Mouse (Mus musculus): ENCODE data around the gene Bri3. TPM values are rescaled to one million over a fixed set of nuclear protein-coding genes. Genes with fewer than 3 reads are reported as not detected.

The Bri3 gene
- polyA plus RNA-seq (2021), result 136 TPM

DNA sequence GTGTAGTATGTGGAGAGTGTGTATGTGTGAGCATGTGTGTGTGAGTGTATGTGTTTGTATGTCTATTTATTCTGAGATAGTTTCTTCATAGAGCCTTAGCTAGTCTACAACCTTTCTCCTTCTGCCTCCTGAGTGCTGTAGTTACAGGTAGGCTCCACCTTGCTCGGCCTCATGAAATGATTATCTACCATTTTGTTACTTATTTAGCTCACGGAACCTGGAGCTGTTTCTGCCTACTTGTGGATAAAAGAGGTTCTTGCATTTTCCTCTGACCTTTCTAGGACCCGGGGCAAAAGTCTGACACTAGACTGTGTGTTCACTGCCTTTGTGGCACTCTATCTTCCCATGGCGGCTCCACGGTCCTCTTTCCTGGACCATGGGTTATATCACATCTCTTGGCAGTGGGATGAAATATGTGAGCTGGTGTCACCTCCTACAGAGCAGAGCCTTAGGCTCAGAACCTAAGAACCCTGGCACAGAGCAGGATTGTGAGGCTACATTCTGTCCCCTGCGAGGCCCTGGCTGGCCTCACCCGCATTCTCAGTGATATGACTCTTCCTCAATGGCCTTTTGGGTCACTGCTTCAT lies at the start of gene Bri3:
Gene Bri3 (plus strand): TSS at position 537 of the 587 bp plus-strand sequence.
- no peak for DNase-seq (ENCODE audit: low read depth, low spot score)
- no peak for TF ChIP-seq CTCF (IDR thresholded peaks at IDR 0.05)
- ChIA-PET POLR2A (no interaction called here), CTCF (interaction anchor here (1.0 kb wide), 1 partner anchor 14 kb away, joined by 3 read pairs; no protein-coding TSS in a partner anchor)
- in situ Hi-C loops (cut with MboI; ENCODE audit: low pct_unique_long_range_greater_than_20kb), result no loop called here
- no peaks in the 10 kb centered on the region for H3K27me3 ChIP-seq
- ATAC-seq, result no peak

DNA sequence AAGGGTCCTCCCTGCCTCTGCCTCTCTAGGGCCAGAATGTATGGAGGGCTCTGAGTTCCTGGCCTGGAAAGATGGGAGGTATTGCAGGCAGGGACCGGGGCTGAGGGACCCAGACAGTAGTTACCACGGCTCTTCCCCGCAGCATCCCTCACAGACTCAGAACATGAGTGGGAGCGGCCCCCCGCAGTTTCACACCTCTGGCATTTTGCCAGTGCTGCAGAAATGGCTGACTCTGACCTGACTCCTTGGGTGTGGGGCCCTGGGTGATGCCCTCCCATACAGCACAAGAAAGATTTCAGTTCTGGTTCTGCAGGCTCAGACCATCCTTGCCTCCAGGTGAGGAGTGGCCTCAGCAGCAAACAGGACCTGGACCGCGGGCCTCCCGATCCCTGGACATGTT lies 48.7 kb upstream of the Bri3 start:
- no peak for TF ChIP-seq CTCF (IDR thresholded peaks at IDR 0.05)
- ATAC-seq (no peak), DNase-seq (ENCODE audit: low read depth, low spot score) (no peak)
- CTCF ChIA-PET, result no interaction called here
- in situ Hi-C loops (cut with MboI; ENCODE audit: low pct_unique_long_range_greater_than_20kb), result no loop called here
- POLR2A ChIA-PET, result no interaction called here
- no peaks in the 10 kb centered on the region for H3K27me3 ChIP-seq

DNA sequence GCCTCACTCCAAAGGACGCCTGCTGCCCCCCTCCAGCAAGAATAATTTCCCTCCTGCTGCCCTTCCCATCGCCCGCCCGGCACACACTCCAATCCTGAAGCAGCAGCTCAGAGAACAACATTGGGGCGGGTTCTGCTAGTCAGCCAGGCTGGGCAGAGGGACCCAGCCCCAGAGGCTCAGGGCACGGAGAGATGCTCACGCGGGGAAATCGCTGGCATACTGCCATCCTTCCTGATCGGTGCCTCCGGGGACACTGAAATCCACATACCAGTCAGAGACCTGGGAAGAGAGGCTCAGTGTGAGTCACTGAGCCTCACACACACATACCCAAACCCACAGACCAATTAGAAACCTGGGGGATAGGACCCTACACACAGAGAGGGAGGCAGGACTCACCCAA lies 43.6 kb upstream of the Bri3 start:
- H3K27me3 ChIP-seq, result no peaks in the 10 kb centered on the region
- TF ChIP-seq CTCF (IDR thresholded peaks at IDR 0.05), result no peak
- ChIA-PET POLR2A (no interaction called here), CTCF (no interaction called here)
- ATAC-seq, result no peak
- in situ Hi-C loops (cut with MboI; ENCODE audit: low pct_unique_long_range_greater_than_20kb), result no loop called here
- no peak for DNase-seq (ENCODE audit: low read depth, low spot score)

DNA sequence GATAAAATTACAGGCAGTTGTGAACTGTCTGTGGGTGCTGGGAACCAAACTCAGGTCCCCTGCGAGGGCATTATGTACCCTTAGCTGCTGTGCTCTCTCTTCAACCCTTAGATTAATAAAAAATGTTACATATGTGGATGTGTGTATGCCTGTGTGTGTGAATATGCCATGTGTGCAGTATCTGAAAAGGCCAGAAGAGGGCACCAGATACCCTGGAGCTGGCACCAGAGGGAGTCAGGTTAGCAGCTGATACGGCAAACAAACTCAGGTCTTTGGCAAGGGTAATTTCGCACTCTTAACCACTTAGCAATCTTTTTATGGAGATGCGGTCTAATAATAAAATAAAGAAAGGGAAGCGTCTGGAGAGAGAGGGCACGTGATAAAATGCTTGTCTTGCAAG lies 41.8 kb upstream of the Bri3 start:
- ChIA-PET CTCF (no interaction called here), POLR2A (no interaction called here)
- ATAC-seq (no peak), DNase-seq (ENCODE audit: low read depth, low spot score) (no peak)
- in situ Hi-C loops (cut with MboI; ENCODE audit: low pct_unique_long_range_greater_than_20kb), result no loop called here
- no peaks in the 10 kb centered on the region for H3K27me3 ChIP-seq
- no peak for TF ChIP-seq CTCF (IDR thresholded peaks at IDR 0.05)

DNA sequence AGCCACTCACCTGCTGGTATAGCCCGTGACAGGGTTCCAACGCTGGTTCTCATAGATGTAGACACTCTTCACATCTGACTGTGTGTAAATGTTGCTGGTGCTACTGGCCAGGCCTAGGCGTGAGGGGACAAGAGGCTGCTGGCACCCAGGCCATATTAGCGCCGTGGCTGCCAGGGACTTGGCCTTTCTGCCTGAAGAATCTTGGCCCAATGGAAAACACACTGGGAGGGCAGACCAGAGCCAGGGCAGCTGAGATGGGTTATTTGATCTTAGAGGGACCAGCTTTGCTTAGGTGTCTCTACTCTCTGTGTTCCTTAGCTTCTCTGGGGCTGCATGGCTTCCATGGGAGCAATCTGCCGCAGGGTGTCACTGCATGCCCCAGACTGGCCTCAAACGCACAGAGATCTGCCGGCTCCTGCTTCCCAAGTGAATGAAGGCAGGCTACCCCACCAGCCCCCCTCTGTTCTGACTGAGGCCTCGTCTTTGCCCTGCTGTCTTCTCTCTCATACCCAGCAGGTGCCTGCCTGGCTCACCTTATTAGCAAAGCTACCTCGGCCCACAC lies 40.8 kb upstream of the Bri3 start:
- CTCF ChIA-PET, result no interaction called here
- DNase-seq (ENCODE audit: low read depth, low spot score), result no peak
- H3K27me3 ChIP-seq, result no peaks in the 10 kb centered on the region
- no peak for TF ChIP-seq CTCF (IDR thresholded peaks at IDR 0.05)
- in situ Hi-C loops (cut with MboI; ENCODE audit: low pct_unique_long_range_greater_than_20kb), result no loop called here
- ATAC-seq, result no peak
- POLR2A ChIA-PET, result no interaction called here

DNA sequence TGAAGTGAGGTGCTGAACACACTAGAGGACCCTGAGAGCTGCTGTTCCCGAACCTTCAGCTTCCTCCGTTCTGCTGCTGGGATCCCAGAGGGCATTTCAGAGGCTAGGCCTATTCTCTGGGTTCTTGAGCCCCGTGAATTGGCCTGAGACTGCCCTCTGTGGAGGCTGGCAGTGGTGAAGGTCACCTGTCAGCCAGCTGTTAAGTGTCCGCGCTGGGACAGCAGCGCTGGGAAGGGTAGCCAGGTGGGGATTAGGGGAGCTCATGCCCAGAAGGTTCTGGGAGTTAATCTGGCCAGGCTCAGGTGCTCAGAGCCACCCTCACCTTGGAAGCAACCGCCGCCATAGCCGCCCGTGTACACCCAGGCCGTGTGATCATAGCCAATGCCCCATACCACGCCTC lies 39.9 kb upstream of the Bri3 start:
- ChIA-PET CTCF (no interaction called here), POLR2A (interaction anchor here (1.5 kb wide), 1 partner anchor 18 kb away, joined by 3 read pairs; no protein-coding TSS in a partner anchor)
- ATAC-seq, result no peak
- H3K27me3 ChIP-seq, result no peaks in the 10 kb centered on the region
- in situ Hi-C loops (cut with MboI; ENCODE audit: low pct_unique_long_range_greater_than_20kb), result no loop called here
- no peak for TF ChIP-seq CTCF (IDR thresholded peaks at IDR 0.05)
- DNase-seq (ENCODE audit: low read depth, low spot score), result no peak

DNA sequence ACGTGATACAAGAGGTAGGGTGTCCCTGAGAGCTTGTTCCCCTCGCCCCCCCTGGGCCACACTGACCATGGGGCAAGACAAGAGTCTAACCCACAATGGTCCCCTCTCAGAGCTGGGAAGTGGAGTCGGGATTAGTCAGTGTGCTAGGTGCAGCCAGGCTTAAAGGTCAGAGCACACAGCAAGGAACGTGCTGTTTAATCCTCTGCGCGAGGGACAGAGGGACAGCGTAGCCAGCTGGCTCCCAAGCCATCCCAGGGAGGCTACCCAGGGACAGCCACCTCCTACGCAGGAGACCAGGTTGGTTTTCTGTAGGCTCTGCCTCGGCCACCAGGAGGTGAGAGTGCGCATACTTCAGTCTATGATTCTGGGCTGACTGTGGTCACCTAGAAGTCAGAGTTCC lies 39.3 kb upstream of the Bri3 start:
- ChIA-PET CTCF (no interaction called here), POLR2A (interaction anchor here (1.5 kb wide), 1 partner anchor 17 kb away, joined by 3 read pairs; no protein-coding TSS in a partner anchor)
- ATAC-seq (no peak), DNase-seq (ENCODE audit: low read depth, low spot score) (no peak)
- no peaks in the 10 kb centered on the region for H3K27me3 ChIP-seq
- in situ Hi-C loops (cut with MboI; ENCODE audit: low pct_unique_long_range_greater_than_20kb), result no loop called here
- TF ChIP-seq CTCF (IDR thresholded peaks at IDR 0.05), result no peak

DNA sequence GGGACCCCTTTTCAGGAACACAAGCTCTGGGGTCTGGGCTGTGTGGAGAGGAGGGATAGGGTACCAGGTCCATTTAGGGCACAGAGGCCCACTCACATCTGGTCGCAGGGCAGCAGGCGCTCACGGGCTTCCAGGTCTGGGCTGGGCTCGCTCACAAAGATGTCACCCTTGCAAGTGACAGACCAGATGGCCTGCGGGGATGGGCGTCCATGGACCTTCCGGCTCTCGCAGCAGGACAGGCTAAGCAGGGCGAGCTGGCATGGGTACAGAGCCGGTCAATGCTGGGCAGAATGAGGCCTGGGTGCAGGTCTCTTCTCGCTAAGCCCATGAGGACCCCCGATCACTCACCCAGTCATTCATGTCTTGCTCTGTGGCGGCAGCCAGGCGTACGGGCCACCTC lies 38.2 kb upstream of the Bri3 start:
- DNase-seq (ENCODE audit: low read depth, low spot score), result no peak
- POLR2A ChIA-PET, result interaction anchor here (1.5 kb wide), 1 partner anchor 16 kb away, joined by 3 read pairs; no protein-coding TSS in a partner anchor
- CTCF ChIA-PET, result interaction anchor here (1.1 to 2.8 kb wide), 3 partner anchors 12 to 165 kb away, joined by 3 to 20 read pairs (median 3); no protein-coding TSS in a partner anchor
- no peaks in the 10 kb centered on the region for H3K27me3 ChIP-seq
- TF ChIP-seq CTCF (IDR thresholded peaks at IDR 0.05), result no peak
- in situ Hi-C loops (cut with MboI; ENCODE audit: low pct_unique_long_range_greater_than_20kb), result no loop called here
- ATAC-seq, result no peak

DNA sequence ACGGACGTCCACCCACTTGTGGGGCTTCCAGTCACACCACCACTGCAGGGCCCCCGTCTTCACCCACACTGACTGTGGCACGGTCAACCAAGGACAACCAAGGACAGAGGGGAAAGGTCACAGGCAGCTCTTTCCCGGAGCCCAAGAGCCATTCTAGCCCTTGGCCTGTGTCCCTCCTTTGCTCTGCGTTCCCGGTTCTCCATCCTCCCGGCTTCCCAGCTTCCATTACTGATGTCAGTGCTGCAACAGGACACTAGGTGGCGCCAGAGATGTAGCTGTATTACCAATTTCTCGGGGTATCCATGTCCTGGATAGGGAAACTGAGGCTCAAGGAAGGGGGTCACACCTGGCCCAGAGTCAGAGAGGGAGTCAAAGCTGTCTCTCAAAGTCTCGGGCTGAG lies 36.8 kb upstream of the Bri3 start:
- ATAC-seq (peak; percentile 24), DNase-seq (ENCODE audit: low read depth, low spot score) (no peak)
- TF ChIP-seq CTCF (IDR thresholded peaks at IDR 0.05), result no peak
- in situ Hi-C loops (cut with MboI; ENCODE audit: low pct_unique_long_range_greater_than_20kb), result no loop called here
- H3K27me3 ChIP-seq, result no peaks in the 10 kb centered on the region
- ChIA-PET CTCF (interaction anchor here (0.7 to 2.8 kb wide), 19 partner anchors 11 to 536 kb away, joined by 3 to 20 read pairs (median 4); no protein-coding TSS in a partner anchor), POLR2A (no interaction called here)

DNA sequence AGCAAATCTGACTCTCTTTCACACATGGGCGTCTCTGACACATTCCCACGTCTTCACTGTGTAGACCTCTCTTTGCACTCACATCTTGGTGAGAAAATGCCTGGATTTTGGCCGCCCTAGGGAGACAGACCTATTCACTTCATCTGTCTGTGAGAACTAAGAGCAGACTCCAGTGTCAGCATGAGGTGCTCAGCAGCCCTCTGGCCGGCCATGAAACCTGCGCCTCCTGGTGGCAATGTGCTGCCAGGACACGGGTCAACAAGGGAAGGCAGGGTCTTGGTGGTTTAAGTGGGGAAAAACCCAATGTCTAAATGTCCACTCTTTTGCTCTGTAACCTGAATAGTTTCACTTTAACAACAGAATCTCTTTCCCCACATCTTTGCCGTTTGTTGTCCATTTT lies 29.8 kb upstream of the Bri3 start:
- no peaks in the 10 kb centered on the region for H3K27me3 ChIP-seq
- DNase-seq (ENCODE audit: low read depth, low spot score) (no peak), ATAC-seq (no peak)
- CTCF ChIA-PET, result no interaction called here
- TF ChIP-seq CTCF (IDR thresholded peaks at IDR 0.05), result no peak
- in situ Hi-C loops (cut with MboI; ENCODE audit: low pct_unique_long_range_greater_than_20kb), result no loop called here
- POLR2A ChIA-PET, result interaction anchor here (0.6 kb wide), 1 partner anchor 40 kb away, joined by 4 read pairs; no protein-coding TSS in a partner anchor

DNA sequence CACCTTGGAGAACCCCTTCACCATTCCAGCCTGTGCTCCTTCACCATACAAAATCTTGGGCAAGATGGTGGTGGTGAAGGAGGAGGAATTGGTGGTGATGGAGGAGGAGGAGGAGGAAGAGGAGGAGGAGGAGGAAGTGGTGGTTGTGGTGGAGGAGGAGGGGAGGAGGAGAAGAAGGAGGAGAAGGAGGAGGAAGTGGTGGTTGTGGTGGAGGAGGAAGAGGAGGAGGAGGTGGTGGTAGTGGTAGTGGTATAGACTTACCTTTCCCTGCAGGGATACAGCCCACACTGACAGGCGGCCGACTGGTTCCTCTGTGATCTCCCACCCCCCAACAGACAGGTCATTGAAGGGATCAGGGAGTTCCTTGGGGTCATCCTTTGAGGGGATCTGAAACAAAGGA lies 28.2 kb upstream of the Bri3 start:
- CTCF ChIA-PET, result no interaction called here
- ATAC-seq (no peak), DNase-seq (ENCODE audit: low read depth, low spot score) (no peak)
- in situ Hi-C loops (cut with MboI; ENCODE audit: low pct_unique_long_range_greater_than_20kb), result no loop called here
- TF ChIP-seq CTCF (IDR thresholded peaks at IDR 0.05), result no peak
- POLR2A ChIA-PET, result no interaction called here
- H3K27me3 ChIP-seq, result no peaks in the 10 kb centered on the region
